Mouse (Mus musculus): ENCODE measurements around the gene 1700022I11Rik. TPM values are rescaled to one million over a fixed set of nuclear protein-coding genes. Genes with fewer than 3 reads are reported as not detected.
A peak's percentile ranks its signal among the peaks of the same experiment; 100 is the strongest.

The 1700022I11Rik gene
- polyA plus RNA-seq, 1 experiment = 0.48 TPM

DNA sequence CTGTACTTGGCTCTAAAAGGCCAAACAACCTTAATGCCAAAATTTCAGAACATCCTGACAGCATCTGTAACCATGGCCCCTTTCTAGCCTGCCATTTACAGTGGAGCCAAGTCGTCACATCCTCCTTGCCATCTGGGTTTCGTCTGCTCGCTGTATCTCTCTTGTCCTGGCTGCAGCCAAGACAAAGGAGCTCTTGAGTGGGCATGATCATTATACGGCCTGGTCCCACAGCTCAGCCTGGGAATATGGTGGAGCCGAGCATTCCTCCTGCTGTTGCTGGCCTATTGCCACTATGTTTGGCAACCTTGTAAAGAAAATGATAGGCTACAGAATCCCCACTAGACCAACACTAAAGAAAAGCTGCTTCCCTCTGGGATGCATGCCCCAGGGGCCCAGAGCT lies 26.1 kb upstream of the 1700022I11Rik start:
- TF ChIP-seq MYOG (IDR thresholded peaks at IDR 0.05; ENCODE audit: control insufficient read depth, extremely low read depth, insufficient read length) = no peak
- TF ChIP-seq FOSL1 (IDR thresholded peaks at IDR 0.05; ENCODE audit: insufficient read depth, low read length, poor library complexity, severe bottlenecking) = no peak
- TF ChIP-seq CEBPB (IDR thresholded peaks at IDR 0.05; ENCODE audit: low read depth) = no peak
- TF ChIP-seq USF1 (IDR thresholded peaks at IDR 0.05; ENCODE audit: low read depth) = no peak
- no peak for TF ChIP-seq MAX (IDR thresholded peaks at IDR 0.05)
- no peak for TF ChIP-seq CTCF (IDR thresholded peaks at IDR 0.05; ENCODE audit: control insufficient read depth, insufficient read depth, insufficient read length)
- Histone ChIP-seq H3K4me3 (ENCODE audit: insufficient read depth, poor library complexity, severe bottlenecking) (no peak overlapping the region), H3K79me3 (ENCODE audit: low read depth) (no peaks in the 10 kb centered on the region), H3K36me3 (ENCODE audit: control insufficient read depth, insufficient read depth) (no peaks in the 10 kb centered on the region), H3ac (ENCODE audit: control insufficient read depth, insufficient read length, low read depth) (no peak overlapping the region), H3K79me2 (ENCODE audit: control insufficient read depth, insufficient read depth) (no peaks in the 10 kb centered on the region), H3K27me3 (ENCODE audit: control insufficient read depth, insufficient read depth, insufficient read length) (peaks cover 12% of the 10 kb centered on the region)

DNA sequence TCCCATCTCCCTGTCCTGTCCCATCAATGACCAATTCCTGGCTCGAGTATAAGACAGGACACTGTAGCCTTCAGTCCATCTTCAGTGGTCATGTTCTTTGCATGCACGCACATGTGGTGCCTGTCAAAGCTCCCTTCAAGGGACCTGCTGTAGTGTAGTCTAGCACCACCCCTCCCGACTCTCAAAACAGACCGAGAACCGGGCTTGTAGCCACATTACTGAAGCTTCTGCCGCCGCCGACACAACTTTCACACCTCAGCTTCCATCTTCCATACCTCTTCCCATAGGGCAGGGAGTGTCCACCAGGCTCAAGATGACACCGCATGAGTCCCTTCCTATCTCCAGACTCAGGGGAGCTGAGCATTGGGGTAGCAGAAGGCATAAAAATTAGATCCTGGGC lies 25.2 kb upstream of the 1700022I11Rik start:
- Histone ChIP-seq H3K4me3 (ENCODE audit: insufficient read depth, poor library complexity, severe bottlenecking) (no peak overlapping the region), H3K27me3 (ENCODE audit: control insufficient read depth, insufficient read depth, insufficient read length) (peaks cover 4% of the 10 kb centered on the region), H3K36me3 (ENCODE audit: control insufficient read depth, insufficient read depth) (no peaks in the 10 kb centered on the region), H3K79me3 (ENCODE audit: low read depth) (no peaks in the 10 kb centered on the region), H3ac (ENCODE audit: control insufficient read depth, insufficient read length, low read depth) (no peak overlapping the region), H3K79me2 (ENCODE audit: control insufficient read depth, insufficient read depth) (no peaks in the 10 kb centered on the region)
- no peak for TF ChIP-seq CTCF (IDR thresholded peaks at IDR 0.05; ENCODE audit: control insufficient read depth, insufficient read depth, insufficient read length)

DNA sequence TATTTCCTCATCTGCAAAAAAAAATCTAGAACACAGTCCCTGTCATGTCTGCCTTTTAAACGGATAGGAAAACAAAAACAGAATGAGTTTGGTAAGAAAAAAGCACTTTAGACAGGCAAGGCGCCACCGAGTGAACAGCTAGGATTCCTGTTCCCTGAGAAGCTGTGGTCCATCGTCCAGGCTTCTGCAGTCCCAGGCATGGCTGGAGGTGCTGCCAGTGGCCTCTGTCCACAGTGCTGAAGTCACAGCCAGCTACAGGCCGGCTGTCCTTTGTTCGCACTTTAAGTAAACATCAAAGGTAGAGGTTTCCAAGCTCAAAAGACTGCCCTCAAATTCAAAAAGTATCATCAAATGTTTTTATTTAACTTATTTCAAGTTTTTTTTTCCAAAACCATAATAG lies 24.4 kb upstream of the 1700022I11Rik start:
- Histone ChIP-seq H3K36me3 (ENCODE audit: control insufficient read depth, insufficient read depth) (no peaks in the 10 kb centered on the region), H3K4me3 (ENCODE audit: insufficient read depth, poor library complexity, severe bottlenecking) (no peak overlapping the region), H3K27me3 (ENCODE audit: control insufficient read depth, insufficient read depth, insufficient read length) (no peaks in the 10 kb centered on the region), H3ac (ENCODE audit: control insufficient read depth, insufficient read length, low read depth) (no peak overlapping the region), H3K79me3 (ENCODE audit: low read depth) (no peaks in the 10 kb centered on the region), H3K79me2 (ENCODE audit: control insufficient read depth, insufficient read depth) (no peaks in the 10 kb centered on the region)
- TF ChIP-seq MYOD1 (IDR thresholded peaks at IDR 0.05; ENCODE audit: control insufficient read depth, insufficient read length, low read depth) (no peak), USF1 (IDR thresholded peaks at IDR 0.05; ENCODE audit: low read depth) (no peak), CTCF (IDR thresholded peaks at IDR 0.05; ENCODE audit: control insufficient read depth, insufficient read depth, insufficient read length) (no peak), FOSL1 (IDR thresholded peaks at IDR 0.05; ENCODE audit: insufficient read depth, low read length, poor library complexity, severe bottlenecking) (no peak), MYOG (IDR thresholded peaks at IDR 0.05; ENCODE audit: control insufficient read depth, extremely low read depth, insufficient read length) (no peak), MAX (IDR thresholded peaks at IDR 0.05) (peak; percentile 53), CEBPB (IDR thresholded peaks at IDR 0.05; ENCODE audit: low read depth) (no peak)

DNA sequence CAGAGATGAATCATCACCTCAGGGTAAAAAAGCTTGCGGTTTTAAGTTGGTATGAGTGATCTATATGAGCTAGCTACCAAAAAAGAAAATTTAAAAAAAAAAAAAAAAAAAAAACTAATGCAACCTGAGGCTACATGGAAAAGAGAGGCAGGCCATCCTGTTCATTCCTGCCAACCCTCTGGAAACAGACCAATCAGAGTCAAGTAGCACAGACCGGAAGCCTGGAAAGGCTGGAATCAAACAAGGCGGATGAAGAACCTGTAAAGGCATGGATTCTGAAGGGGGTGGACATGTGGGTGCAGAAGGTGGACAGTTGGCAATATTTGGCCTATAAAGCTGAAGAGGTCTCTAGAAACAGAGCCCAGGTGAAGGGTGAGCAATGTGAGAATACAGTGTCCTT lies 24.0 kb upstream of the 1700022I11Rik start:
- no peak overlapping the region for H3ac ChIP-seq (ENCODE audit: control insufficient read depth, insufficient read length, low read depth)
- TF ChIP-seq MYOG (IDR thresholded peaks at IDR 0.05; ENCODE audit: control insufficient read depth, extremely low read depth, insufficient read length) = no peak
- no peak for TF ChIP-seq CEBPB (IDR thresholded peaks at IDR 0.05; ENCODE audit: low read depth)
- TF ChIP-seq MYOD1 (IDR thresholded peaks at IDR 0.05; ENCODE audit: control insufficient read depth, insufficient read length, low read depth) = no peak
- no peak for TF ChIP-seq FOSL1 (IDR thresholded peaks at IDR 0.05; ENCODE audit: insufficient read depth, low read length, poor library complexity, severe bottlenecking)
- no peak for TF ChIP-seq MAX (IDR thresholded peaks at IDR 0.05)
- TF ChIP-seq CTCF (IDR thresholded peaks at IDR 0.05; ENCODE audit: control insufficient read depth, insufficient read depth, insufficient read length) = no peak
- TF ChIP-seq USF1 (IDR thresholded peaks at IDR 0.05; ENCODE audit: low read depth) = no peak
- no peaks in the 10 kb centered on the region for H3K79me3 ChIP-seq (ENCODE audit: low read depth)
- no peaks in the 10 kb centered on the region for H3K79me2 ChIP-seq (ENCODE audit: control insufficient read depth, insufficient read depth)
- no peaks in the 10 kb centered on the region for H3K36me3 ChIP-seq (ENCODE audit: control insufficient read depth, insufficient read depth)
- H3K27me3 ChIP-seq (ENCODE audit: control insufficient read depth, insufficient read depth, insufficient read length) = no peaks in the 10 kb centered on the region
- H3K4me3 ChIP-seq (ENCODE audit: insufficient read depth, poor library complexity, severe bottlenecking) = no peak overlapping the region

DNA sequence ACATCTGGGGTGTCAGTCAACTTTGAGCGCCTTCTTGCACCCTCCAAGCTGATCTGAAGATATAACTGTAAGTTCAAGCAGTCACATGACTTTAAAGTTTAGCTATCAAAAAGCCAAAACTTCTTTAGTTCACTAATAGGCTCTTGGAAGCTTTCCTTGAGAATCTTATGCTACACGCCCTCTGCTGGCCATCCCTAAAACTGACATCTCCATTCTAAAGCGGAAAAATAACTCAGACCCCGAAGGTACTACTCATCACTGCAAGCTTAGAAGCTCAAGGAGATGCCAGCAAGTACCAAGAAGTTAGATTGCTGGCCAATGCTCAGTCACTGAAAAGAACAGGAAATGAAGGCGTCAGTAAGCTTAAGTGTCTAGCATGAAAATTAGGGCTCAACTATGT lies 23.5 kb upstream of the 1700022I11Rik start:
- H3K79me2 ChIP-seq (ENCODE audit: control insufficient read depth, insufficient read depth) = no peaks in the 10 kb centered on the region
- TF ChIP-seq CEBPB (IDR thresholded peaks at IDR 0.05; ENCODE audit: low read depth) (no peak), CTCF (IDR thresholded peaks at IDR 0.05; ENCODE audit: control insufficient read depth, insufficient read depth, insufficient read length) (no peak), MYOD1 (IDR thresholded peaks at IDR 0.05; ENCODE audit: control insufficient read depth, insufficient read length, low read depth) (no peak), USF1 (IDR thresholded peaks at IDR 0.05; ENCODE audit: low read depth) (no peak), MAX (IDR thresholded peaks at IDR 0.05) (no peak), MYOG (IDR thresholded peaks at IDR 0.05; ENCODE audit: control insufficient read depth, extremely low read depth, insufficient read length) (no peak), FOSL1 (IDR thresholded peaks at IDR 0.05; ENCODE audit: insufficient read depth, low read length, poor library complexity, severe bottlenecking) (no peak)
- H3K27me3 ChIP-seq (ENCODE audit: control insufficient read depth, insufficient read depth, insufficient read length) = no peaks in the 10 kb centered on the region
- no peak overlapping the region for H3K4me3 ChIP-seq (ENCODE audit: insufficient read depth, poor library complexity, severe bottlenecking)
- no peaks in the 10 kb centered on the region for H3K36me3 ChIP-seq (ENCODE audit: control insufficient read depth, insufficient read depth)
- H3K79me3 ChIP-seq (ENCODE audit: low read depth) = no peaks in the 10 kb centered on the region
- no peak overlapping the region for H3ac ChIP-seq (ENCODE audit: control insufficient read depth, insufficient read length, low read depth)

DNA sequence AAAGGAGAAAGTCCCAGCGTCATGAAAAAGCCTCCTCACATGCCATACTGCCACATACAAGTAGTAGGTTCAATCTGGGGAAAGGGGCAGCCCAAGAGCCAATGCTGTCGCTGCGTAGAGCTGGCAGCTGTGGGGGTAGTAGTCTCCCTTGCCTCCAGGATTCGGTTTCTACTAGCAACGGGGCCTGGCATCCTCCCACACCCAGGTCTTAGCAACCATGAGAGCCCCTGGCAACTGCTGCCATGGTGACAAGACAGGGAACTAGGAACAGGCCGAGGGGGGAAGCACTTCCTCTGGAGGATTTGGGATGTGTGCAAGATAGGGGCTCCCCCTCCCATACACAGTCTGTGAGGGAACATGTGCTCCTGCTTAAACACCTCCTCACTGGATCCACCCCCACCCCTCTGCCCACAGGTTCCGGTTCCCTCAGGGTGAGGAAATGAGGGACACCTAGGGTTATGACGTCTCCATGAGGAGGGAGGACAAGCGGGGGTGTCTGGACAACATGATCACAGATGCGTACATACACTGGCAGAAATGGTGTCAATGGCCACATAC lies 22.6 kb upstream of the 1700022I11Rik start:
- Histone ChIP-seq H3K36me3 (ENCODE audit: control insufficient read depth, insufficient read depth) (no peaks in the 10 kb centered on the region), H3K79me3 (ENCODE audit: low read depth) (no peaks in the 10 kb centered on the region), H3K4me3 (ENCODE audit: insufficient read depth, poor library complexity, severe bottlenecking) (no peak overlapping the region), H3K79me2 (ENCODE audit: control insufficient read depth, insufficient read depth) (no peaks in the 10 kb centered on the region), H3K27me3 (ENCODE audit: control insufficient read depth, insufficient read depth, insufficient read length) (no peaks in the 10 kb centered on the region), H3ac (ENCODE audit: control insufficient read depth, insufficient read length, low read depth) (no peak overlapping the region)
- TF ChIP-seq MAX (IDR thresholded peaks at IDR 0.05) (no peak), FOSL1 (IDR thresholded peaks at IDR 0.05; ENCODE audit: insufficient read depth, low read length, poor library complexity, severe bottlenecking) (no peak), CEBPB (IDR thresholded peaks at IDR 0.05; ENCODE audit: low read depth) (no peak), USF1 (IDR thresholded peaks at IDR 0.05; ENCODE audit: low read depth) (no peak), MYOG (IDR thresholded peaks at IDR 0.05; ENCODE audit: control insufficient read depth, extremely low read depth, insufficient read length) (no peak), MYOD1 (IDR thresholded peaks at IDR 0.05; ENCODE audit: control insufficient read depth, insufficient read length, low read depth) (no peak), CTCF (IDR thresholded peaks at IDR 0.05; ENCODE audit: control insufficient read depth, insufficient read depth, insufficient read length) (no peak)
